Mouse (Mus musculus) neural tube, embryonic 15.5 days (tissue): ENCODE measurements around the gene Piga. TPM values are rescaled to one million over a fixed set of nuclear protein-coding genes. Genes with fewer than 3 reads are reported as not detected.

Source experiments
- ATAC-seq: fragments of 200-750 bp; cut with Nextera tagmentation; 2 replicates; pipeline ENCODE4 v1.8.0; 2017; ENCODE audit warnings: mild to moderate bottlenecking, moderate TSS enrichment, moderate library complexity; ENCODE audit not compliant: low FRiP score
- H3K27ac ChIP-seq: fragments of 300-500 bp; sonication (generic); replicated peaks from 2 replicates; pipeline ENCODE4 v1.5.1; 2015; ENCODE audit warnings: mild to moderate bottlenecking, inconsistent platforms
- H3K27me3 ChIP-seq: fragments of 300-500 bp; sonication (generic); replicated peaks from 2 replicates; pipeline ENCODE4 v1.6.1; 2015; ENCODE audit warnings: inconsistent platforms
- H3K36me3 ChIP-seq: fragments of 300-500 bp; sonication (generic); 2 replicates; pipeline ENCODE4 v1.6.1; 2015; ENCODE audit warnings: inconsistent platforms
- H3K4me1 ChIP-seq: fragments of 300-500 bp; sonication (generic); 2 replicates; pipeline ENCODE4 v1.6.1; 2015; ENCODE audit warnings: inconsistent platforms
- H3K4me2 ChIP-seq: fragments of 300-500 bp; sonication (generic); 2 replicates; pipeline ENCODE4 v1.6.1; 2015; ENCODE audit warnings: inconsistent platforms, mild to moderate bottlenecking, moderate library complexity
- H3K4me3 ChIP-seq: fragments of 300-500 bp; sonication (generic); replicated peaks from 2 replicates; pipeline ENCODE4 v1.5.1; 2015; ENCODE audit warnings: mild to moderate bottlenecking, inconsistent platforms
- H3K9ac ChIP-seq: fragments of 300-500 bp; sonication (generic); replicated peaks from 2 replicates; pipeline ENCODE4 v1.6.1; 2015; ENCODE audit warnings: mild to moderate bottlenecking, inconsistent platforms
- H3K9me3 ChIP-seq: fragments of 300-500 bp; sonication (generic); replicated peaks from 2 replicates; pipeline ENCODE4 v1.6.1; 2016; ENCODE audit warnings: inconsistent platforms
- WGBS: fragments of 180-500 bp; shearing (Covaris S2); methylation state at CpG from one replicate; pipeline ENCODE4 v1.1.7; 2015; ENCODE audit warnings: mixed read lengths; 5-methylcytosine and 5-hydroxymethylcytosine counted together
- polyA plus RNA-seq: library from polyadenylated mRNA; unstranded; fragments of >200 nt; fragmentation: Nextera tagmentation; extraction: Ambion mirVana; gene quantifications from 2 replicates; pipeline ENCODE4 v1.2.1, GENCODE M21; 2015

Piga gene
- polyA plus RNA-seq = 5.0 and 7.7 TPM in 2 replicates

- H3K27ac ChIP-seq = peak within 1 kb of the TSS; percentile 77
- 18% methylated on average over 40 of the region's 40 CpGs for WGBS
- peak within 1 kb of the TSS; percentile 60 for H3K4me2 ChIP-seq
- no peaks in the 10 kb centered on the region for H3K36me3 ChIP-seq
- H3K27me3 ChIP-seq = peaks cover 12% of the 10 kb centered on the region; the same call in 1 of the 2 replicates
- peak; percentile 100 for ATAC-seq
- peak within 1 kb of the TSS; percentile 55 for H3K9ac ChIP-seq
- H3K4me3 ChIP-seq = peak within 1 kb of the TSS; percentile 55
- no peaks in the 10 kb centered on the region for H3K9me3 ChIP-seq
- H3K4me1 ChIP-seq = peaks cover 7% of the 10 kb centered on the region
These were observed at the start of gene Piga for GRCm38 (mm10) chrX:164419471-164419939. Gene Piga, plus strand, starts transcription at chrX:164419787.

- no peaks in the 10 kb centered on the region for H3K36me3 ChIP-seq
- WGBS = 70% methylated on average over 3 of the region's 3 CpGs
- H3K4me1 ChIP-seq = no peaks in the 10 kb centered on the region
- no peak for ATAC-seq
- no peak overlapping the region for H3K27ac ChIP-seq
- H3K27me3 ChIP-seq = no peaks in the 10 kb centered on the region; the same call in 1 of the 2 replicates
- no peaks in the 10 kb centered on the region for H3K9me3 ChIP-seq
- H3K9ac ChIP-seq = no peak overlapping the region
- H3K4me2 ChIP-seq = no peak overlapping the region
- no peak overlapping the region for H3K4me3 ChIP-seq
These were observed 49.0 kb upstream of the Piga start for GRCm38 (mm10) chrX:164370576-164370975.

GRCm38 (mm10) chrX:164373081-164373480 is 46.5 kb upstream of the Piga start, which contains the start of gene Vegfd:
Gene Vegfd, plus strand, starts transcription at chrX:164373378.
- H3K4me2 ChIP-seq = no peak within 1 kb of the TSS
- no peaks in the 10 kb centered on the region for H3K9me3 ChIP-seq
- H3K27ac ChIP-seq = no peak within 1 kb of the TSS
- H3K4me3 ChIP-seq = no peak within 1 kb of the TSS
- no peaks in the 10 kb centered on the region for H3K4me1 ChIP-seq
- WGBS = 41% methylated on average over 3 of the region's 3 CpGs
- H3K36me3 ChIP-seq = no peaks in the 10 kb centered on the region
- no peaks in the 10 kb centered on the region; the same call in 1 of the 2 replicates for H3K27me3 ChIP-seq
- ATAC-seq = no peak
- no peak within 1 kb of the TSS for H3K9ac ChIP-seq

GRCm38 (mm10) chrX:164374586-164374985 is 45.0 kb upstream of the Piga start:
- no peak overlapping the region for H3K4me2 ChIP-seq
- no peaks in the 10 kb centered on the region for H3K9me3 ChIP-seq
- no peaks in the 10 kb centered on the region; the same call in 1 of the 2 replicates for H3K27me3 ChIP-seq
- no peak overlapping the region for H3K27ac ChIP-seq
- no peak overlapping the region for H3K4me3 ChIP-seq
- H3K4me1 ChIP-seq = no peaks in the 10 kb centered on the region
- H3K36me3 ChIP-seq = no peaks in the 10 kb centered on the region
- WGBS = 67% methylated on average over 5 of the region's 5 CpGs
- H3K9ac ChIP-seq = no peak overlapping the region
- no peak for ATAC-seq

GRCm38 (mm10) chrX:164379721-164380120 is 39.9 kb upstream of the Piga start:
- ATAC-seq = no peak
- H3K9ac ChIP-seq = no peak overlapping the region
- H3K9me3 ChIP-seq = no peaks in the 10 kb centered on the region
- no peak overlapping the region for H3K4me3 ChIP-seq
- 86% methylated on average over 4 of the region's 4 CpGs for WGBS
- H3K27ac ChIP-seq = no peak overlapping the region
- H3K4me2 ChIP-seq = no peak overlapping the region
- peaks cover 2% of the 10 kb centered on the region; the same call in 1 of the 2 replicates for H3K27me3 ChIP-seq
- 0 out of 2 replicates have a peak, but pooled peaks cover 2% of the 10 kb centered on the region for H3K4me1 ChIP-seq
- no peaks in the 10 kb centered on the region for H3K36me3 ChIP-seq

- H3K9ac ChIP-seq = peak overlapping the region; percentile 10; the same call in 1 of the 2 replicates
- no peaks in the 10 kb centered on the region for H3K36me3 ChIP-seq
These were observed 37.8 kb upstream of the Piga start for GRCm38 (mm10) chrX:164381618-164382408.

GRCm38 (mm10) chrX:164394091-164394490 is 25.5 kb upstream of the Piga start:
- Histone ChIP-seq H3K9me3 (no peaks in the 10 kb centered on the region), H3K4me1 (no peaks in the 10 kb centered on the region), H3K27me3 (0 out of 2 replicates have a peak, but pooled peaks cover 3% of the 10 kb centered on the region), H3K4me2 (no peak overlapping the region), H3K27ac (no peak overlapping the region), H3K4me3 (no peak overlapping the region), H3K9ac (no peak overlapping the region), H3K36me3 (no peaks in the 10 kb centered on the region)
- 82% methylated on average over 4 of the region's 4 CpGs for WGBS
- ATAC-seq = no peak

More at GRCm38 (mm10) chrX:164381618-164382408, 37.8 kb upstream of the Piga start:
- peaks cover 2% of the 10 kb centered on the region; the same call in 1 of the 2 replicates for H3K27me3 ChIP-seq
- no peak overlapping the region for H3K27ac ChIP-seq
- H3K4me1 ChIP-seq = 0 out of 2 replicates have a peak, but pooled peaks cover 2% of the 10 kb centered on the region
- peak; percentile 99 for ATAC-seq
- H3K4me3 ChIP-seq = peak overlapping the region; percentile 44
- H3K4me2 ChIP-seq = peak overlapping the region; percentile 76
- H3K9me3 ChIP-seq = no peaks in the 10 kb centered on the region
- 23% methylated on average over 33 of the region's 33 CpGs for WGBS

GRCm38 (mm10) chrX:164398456-164398855 is 21.1 kb upstream of the Piga start:
- 0 out of 2 replicates have a peak, but pooled peaks cover 3% of the 10 kb centered on the region for H3K27me3 ChIP-seq
- no peaks in the 10 kb centered on the region for H3K36me3 ChIP-seq
- no peak overlapping the region for H3K4me3 ChIP-seq
- no peaks in the 10 kb centered on the region for H3K4me1 ChIP-seq
- 65% methylated on average over 3 of the region's 3 CpGs for WGBS
- H3K27ac ChIP-seq = no peak overlapping the region
- peak; percentile 50; the same call in 1 of the 2 replicates for ATAC-seq
- H3K4me2 ChIP-seq = no peak overlapping the region
- no peak overlapping the region for H3K9ac ChIP-seq
- no peaks in the 10 kb centered on the region for H3K9me3 ChIP-seq

GRCm38 (mm10) chrX:164405080-164405649 is 14.4 kb upstream of the Piga start:
- no peaks in the 10 kb centered on the region for H3K9me3 ChIP-seq
- H3K9ac ChIP-seq = no peak overlapping the region
- no peak overlapping the region for H3K4me3 ChIP-seq
- H3K4me1 ChIP-seq = no peaks in the 10 kb centered on the region
- no peaks in the 10 kb centered on the region for H3K27me3 ChIP-seq
- no peak overlapping the region for H3K27ac ChIP-seq
- no peak for ATAC-seq
- no peak overlapping the region for H3K4me2 ChIP-seq
- no peaks in the 10 kb centered on the region for H3K36me3 ChIP-seq

- WGBS = 83% methylated on average over 9 of the region's 9 CpGs
- Histone ChIP-seq H3K9me3 (no peaks in the 10 kb centered on the region), H3K4me2 (no peak overlapping the region), H3K4me1 (no peaks in the 10 kb centered on the region), H3K27me3 (no peaks in the 10 kb centered on the region), H3K36me3 (no peaks in the 10 kb centered on the region), H3K9ac (no peak overlapping the region), H3K27ac (no peak overlapping the region), H3K4me3 (no peak overlapping the region)
- ATAC-seq = no peak
These were observed 13.2 kb upstream of the Piga start for GRCm38 (mm10) chrX:164406133-164407022.

- no peaks in the 10 kb centered on the region for H3K36me3 ChIP-seq
- H3K4me1 ChIP-seq = no peaks in the 10 kb centered on the region
- H3K4me3 ChIP-seq = no peak overlapping the region
- 62% methylated on average over 3 of the region's 3 CpGs for WGBS
- H3K27ac ChIP-seq = no peak overlapping the region
- H3K4me2 ChIP-seq = no peak overlapping the region
- H3K27me3 ChIP-seq = peaks cover 3% of the 10 kb centered on the region; the same call in 1 of the 2 replicates
- H3K9ac ChIP-seq = no peak overlapping the region
- ATAC-seq = no peak
- H3K9me3 ChIP-seq = no peaks in the 10 kb centered on the region
These were observed 11.2 kb upstream of the Piga start for GRCm38 (mm10) chrX:164408301-164408927.
